Mouse (Mus musculus) heart, postnatal 0 days (tissue): ENCODE measurements around the gene Letmd1.

Experiments used
- CTCF ChIP-seq: IDR thresholded peaks from 2 replicates; pipeline ENCODE4 v1.5.1; 2016; ENCODE audit warnings: antibody characterized with exemption, control low read depth, low read depth
- EP300 ChIP-seq: IDR thresholded peaks from 2 replicates; pipeline ENCODE4 v1.6.1; 2016; ENCODE audit warnings: antibody characterized with exemption, low read depth

DNA sequence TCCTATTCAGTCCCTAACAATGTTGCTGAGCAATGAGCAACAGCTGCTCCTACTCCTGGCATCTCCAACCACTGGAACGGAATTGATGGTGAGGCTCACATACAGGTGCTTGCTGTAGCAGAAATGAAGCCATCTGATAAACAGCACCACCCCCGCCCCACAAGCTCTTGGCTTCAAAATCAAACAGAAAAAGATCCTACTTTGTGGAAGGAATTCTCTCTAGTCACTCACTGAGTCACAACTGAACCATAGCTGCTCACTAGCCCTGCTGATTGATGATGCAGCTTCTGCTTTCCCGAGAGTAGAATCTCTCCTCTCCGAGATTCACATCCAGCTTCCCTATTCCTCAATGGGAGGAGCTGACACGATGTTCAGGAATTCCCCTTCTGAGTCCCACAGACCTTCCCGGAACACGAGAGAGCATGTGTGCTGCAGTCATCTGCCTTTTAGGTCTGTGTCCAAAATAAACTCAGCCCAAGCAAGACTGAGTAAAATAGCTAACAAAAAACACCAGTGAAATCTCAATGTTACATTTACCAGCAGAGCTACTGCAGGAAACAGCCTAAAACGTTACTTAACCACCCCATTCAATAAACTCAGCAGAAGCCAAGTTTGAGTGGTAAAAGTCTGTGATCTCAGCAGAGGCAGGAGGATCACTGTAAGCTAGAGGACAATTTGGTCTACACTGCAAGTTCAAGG lies 47.6 kb upstream of the Letmd1 start:
- TF ChIP-seq CTCF (no peak), EP300 (no peak)
